Mouse (Mus musculus) bone marrow macrophage, adult 2 months (primary cell): Measurements from ENCODE around the gene Tle4.

Experiments
- CTCF ChIP-seq: IDR thresholded peaks from 2 replicates; pipeline ENCODE4 v1.5.1; 2012; ENCODE audit warnings: low read depth, mild to moderate bottlenecking, low read length, moderate library complexity
- POLR2A ChIP-seq: IDR thresholded peaks from 2 replicates; pipeline ENCODE4 v1.6.1; 2012; ENCODE audit warnings: mild to moderate bottlenecking, low read depth, low read length, borderline replicate concordance

- TF ChIP-seq CTCF, result no peak
- no peak for TF ChIP-seq POLR2A
These were observed 118.1 kb downstream of the Tle4 start for GRCm38 (mm10) chr19:14479711-14480110.
